Comparison of ENCODE assay signal across 8 mouse cellular contexts in genomic region chr13:24615921-24616565, GRCm38 (mm10). TPM values are rescaled to one million over a fixed set of nuclear protein-coding genes. Genes with fewer than 3 reads are reported as not detected.
DNase-seq lines count a peak whose midpoint lies in the region; TF ChIP-seq lines count a peak whose summit lies in the region.

No protein-coding gene starts in this region.

- TF ChIP-seq POLR2A in spleen, adult 2 months (IDR thresholded peaks at IDR 0.05; ENCODE audit: low read depth, low read length) = no peak

- H3K4me1 ChIP-seq in spleen, adult 2 months (ENCODE audit: control insufficient read depth, insufficient read depth, insufficient read length) = peaks cover 26% of the 10 kb centered on the region; the same call in 1 of the 2 replicates

- TF ChIP-seq CTCF in gastrocnemius, adult 2 months (IDR thresholded peaks at IDR 0.05) = peak; percentile 80
- TF ChIP-seq CTCF in spleen, adult 2 months (IDR thresholded peaks at IDR 0.05; ENCODE audit: extremely low read depth, insufficient read depth, insufficient read length, insufficient replicate concordance) = peak; percentile 65; the same call in 1 of the 2 replicates

- H3K27ac ChIP-seq in gastrocnemius, adult 2 months = no peak overlapping the region
- H3K27ac ChIP-seq in spleen, adult 2 months (ENCODE audit: insufficient read depth, low read length) = peak overlapping the region; percentile 98

- H3K4me3 ChIP-seq in gastrocnemius, adult 2 months = no peak overlapping the region
- H3K4me3 ChIP-seq in spleen, adult 2 months (ENCODE audit: extremely low read depth, insufficient read depth, insufficient read length) = peak overlapping the region; percentile 64

- WGBS in spleen, adult 2 months = 45% methylated on average over 9 of the region's 9 CpGs

- DNase-seq in gastrocnemius, adult 2 months = peak; percentile 38
- DNase-seq in gastrocnemius, adult 18-20 months (ENCODE audit: low spot score) = no peak
- no peak for DNase-seq in spleen, adult 2 months (ENCODE audit: low read depth in 1 of 2, low spot score in 2 of 2)
- no peak for DNase-seq in spleen, adult 12 weeks (ENCODE audit: low spot score)
- peak; percentile 37 to 58 for DNase-seq in heart, postnatal 10 days
- peak; percentile 63 for DNase-seq in splenic B cell, adult 2 months (ENCODE audit: low read depth, low spot score)
- no peak for DNase-seq in urinary bladder, postnatal 4 days (ENCODE audit: low spot score in 2 of 2)
- no peak for DNase-seq in layer of hippocampus, adult 9-10 months (ENCODE audit: low spot score)

- intact Hi-C loops in gastrocnemius, adult 2 months (cut with DNase I) = loop anchor here (1.0 kb wide), 1 partner anchor 97 kb away; no protein-coding TSS in a partner anchor
- intact Hi-C loops in heart, postnatal 10 days (cut with DNase I) = no loop called here

- no peaks in the 10 kb centered on the region for H3K27me3 ChIP-seq in spleen, adult 2 months (ENCODE audit: control insufficient read depth, insufficient read depth, low read length)
- no peaks in the 10 kb centered on the region for H3K27me3 ChIP-seq in splenic B cell, adult 2 months (ENCODE audit: control insufficient read depth, insufficient read depth, low read length, poor library complexity, severe bottlenecking)

- H3K36me3 ChIP-seq in spleen, adult 2 months (ENCODE audit: control insufficient read depth, insufficient read depth, low read length) = peaks cover 9% of the 10 kb centered on the region; the same call in 1 of the 2 replicates
- H3K36me3 ChIP-seq in splenic B cell, adult 2 months (ENCODE audit: control insufficient read depth, insufficient read depth, low read length, poor library complexity, severe bottlenecking) = peaks cover 7% of the 10 kb centered on the region

RNA-seq across cellular contexts. Expression of gene Ripor2, which starts 34.1 kb away (rescaled TPM):
- 1 to 10 TPM; 3.7 to 6.1 TPM for total RNA-seq in gastrocnemius, adult 2 months (2021)
- total RNA-seq in gastrocnemius, adult 18-20 months (2021) = 1 to 10 TPM; 2.9 to 5.2 TPM
- 46.4 and 54.7 TPM in 2 replicates for polyA plus RNA-seq in spleen, adult 2 months (2012; rRNA removed)
- 10 to 100 TPM; 13.0 to 16.3 TPM for total RNA-seq in heart, postnatal 10 days (2021)

Comparison
In these comparisons a context has a peak if more than half of its experiments do, and no peak if none do; other contexts are left out.
1. DNase-seq: peak in gastrocnemius, adult 2 months (single experiment), heart, postnatal 10 days (2 of 2) and splenic B cell, adult 2 months (single experiment); none in gastrocnemius, adult 18-20 months (single experiment), spleen, adult 2 months (0 of 2), spleen, adult 12 weeks (single experiment), urinary bladder, postnatal 4 days (0 of 2) and layer of hippocampus, adult 9-10 months (single experiment).